Mouse (Mus musculus) megakaryocyte-erythroid progenitor cell, adult 5-6 weeks (primary cell): Measurements from ENCODE around the gene Dglucy. TPM values are rescaled to one million over a fixed set of nuclear protein-coding genes. Genes with fewer than 3 reads are reported as not detected.

Experiments
- total RNA-seq, 2 experiments: library from RNA; stranded (forward) in 1 of 2; stranded (reverse) in 1 of 2; fragments of 200-1000, 215-1000 nt in 1 of 2; fragments of >200 nt in 1 of 2; fragmentation: Nextera tagmentation in 1 of 2; gene quantifications; 2 replicates each; pipeline ENCODE4 v1.2.3; 2014 to 2017

Gene Dglucy
- total RNA-seq, 2 experiments from 2014 or later, result 1.2 to 7.4 TPM

Other genes starting within 250 kb of the Dglucy start
- gene Rps6ka5, start 52.1 kb upstream of the Dglucy start, total RNA-seq (2014; fragmentation: Nextera tagmentation), result 11.5 and 17.8 TPM in 2 replicates
- gene Rps6ka5, start 52.1 kb upstream of the Dglucy start, total RNA-seq (2017), result 20.8 and 33.6 TPM in 2 replicates
- 0.83 and 1.5 TPM in 2 replicates for gene Gpr68, start 129.1 kb downstream of the Dglucy start, total RNA-seq (2014; fragmentation: Nextera tagmentation)
- gene Gpr68, start 129.1 kb downstream of the Dglucy start, total RNA-seq (2017), result 0.42 and 0.50 TPM in 2 replicates
- gene Ccdc88c, start 250.0 kb downstream of the Dglucy start, total RNA-seq (2014; fragmentation: Nextera tagmentation), result 57.8 and 68.4 TPM in 2 replicates
- gene Ccdc88c, start 250.0 kb downstream of the Dglucy start, total RNA-seq (2017), result 66.9 and 100 TPM in 2 replicates